Mouse (Mus musculus) monocyte, adult 5-6 weeks (primary cell): Measurements from ENCODE around the gene Arsj. TPM values are rescaled to one million over a fixed set of nuclear protein-coding genes. Genes with fewer than 3 reads are reported as not detected.

Source experiments
- ATAC-seq: fragments of 153-309, 156-312 bp; replicated peaks from 2 replicates; pipeline ENCODE4 v1.8.0; 2017; ENCODE audit warnings: mild to moderate bottlenecking; ENCODE audit not compliant: low TSS enrichment, insufficient number of reproducible peaks, severe bottlenecking, poor library complexity, low FRiP score
- total RNA-seq: library from RNA; stranded (forward); fragments of 200-1000, 200-491, 200-594 nt; gene quantifications from 3 replicates; pipeline ENCODE4 v1.2.3, GENCODE M21; 2017

Arsj gene
- not detected in 3 replicates for total RNA-seq

DNA sequence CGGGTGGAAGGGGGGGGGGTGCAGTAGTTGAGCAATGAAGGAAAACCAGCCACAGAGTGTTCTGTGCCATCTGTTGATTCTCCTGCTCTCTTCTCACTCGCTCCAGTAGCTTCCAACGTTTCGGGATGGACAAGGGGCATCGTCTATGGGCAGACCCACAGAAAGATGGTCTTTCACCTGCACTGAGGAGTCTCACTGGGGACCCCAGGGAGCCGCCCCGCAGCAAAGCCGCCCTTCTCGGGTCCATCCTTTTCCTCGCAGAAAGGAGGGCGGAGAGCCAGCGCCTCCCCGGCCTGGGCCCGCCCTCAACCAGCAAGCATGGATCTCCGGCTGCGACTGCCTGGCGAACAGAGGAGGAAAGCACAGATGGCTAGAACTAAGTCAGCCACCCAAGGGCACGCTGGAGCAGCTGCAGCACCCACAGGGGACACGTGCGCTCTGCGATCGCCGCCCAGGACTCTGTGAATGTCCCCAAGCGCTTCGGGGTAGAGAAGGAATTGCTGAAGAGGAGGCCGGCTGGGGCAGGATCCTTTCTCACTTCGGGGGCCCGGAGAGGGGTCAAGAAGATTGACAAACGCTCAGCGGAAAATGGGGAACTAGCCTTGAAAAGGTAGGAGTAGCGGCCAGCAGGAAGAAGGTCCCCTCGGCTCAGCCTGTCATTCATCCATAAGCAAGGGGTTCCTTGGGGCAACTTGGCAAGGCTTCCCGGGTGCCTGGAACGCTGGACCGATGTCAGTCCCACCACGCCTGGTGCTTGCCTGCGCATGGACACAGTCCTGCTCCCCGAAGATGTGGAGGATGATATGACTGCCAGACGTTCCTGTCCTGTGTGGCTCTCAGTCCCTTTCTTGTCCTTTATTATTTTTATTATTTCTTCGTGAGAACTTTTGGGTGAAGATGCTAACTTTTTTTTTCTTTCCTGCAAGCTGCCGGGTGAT is at the start of gene Arsj:
Gene Arsj, plus strand, starts transcription at position 117 of the 938 bp plus-strand sequence.
- ATAC-seq, result no peak

DNA sequence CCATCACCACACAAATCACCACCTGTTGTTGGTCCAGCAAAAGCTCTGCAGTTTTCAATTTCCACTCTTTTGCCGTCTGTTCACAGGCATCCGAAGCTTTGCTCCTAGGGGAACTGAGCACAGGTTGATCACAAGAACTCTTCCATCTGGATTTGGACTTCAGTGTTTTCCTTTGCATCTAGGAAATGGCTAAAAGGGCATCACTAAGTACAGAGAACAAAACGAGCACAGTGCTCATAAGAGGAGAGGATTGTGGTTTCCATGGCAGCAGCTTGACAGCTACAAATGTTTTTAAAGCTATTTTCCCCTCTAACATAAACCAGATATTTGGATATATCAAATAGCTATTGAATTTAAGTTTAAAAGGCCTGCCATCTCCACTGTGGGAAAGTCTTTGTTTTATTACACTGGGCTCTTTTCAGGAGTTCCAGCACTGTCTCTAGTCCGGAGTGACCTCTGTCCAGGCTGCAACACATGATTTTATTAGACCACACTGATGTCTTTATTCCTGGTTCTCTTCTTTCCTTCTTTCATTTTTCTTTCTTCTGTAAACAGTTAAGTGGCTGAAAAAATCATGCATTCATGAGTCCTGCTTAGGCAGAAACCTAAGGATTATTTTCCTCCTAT is 38.5 kb upstream of the Arsj start:
- ATAC-seq, result no peak

DNA sequence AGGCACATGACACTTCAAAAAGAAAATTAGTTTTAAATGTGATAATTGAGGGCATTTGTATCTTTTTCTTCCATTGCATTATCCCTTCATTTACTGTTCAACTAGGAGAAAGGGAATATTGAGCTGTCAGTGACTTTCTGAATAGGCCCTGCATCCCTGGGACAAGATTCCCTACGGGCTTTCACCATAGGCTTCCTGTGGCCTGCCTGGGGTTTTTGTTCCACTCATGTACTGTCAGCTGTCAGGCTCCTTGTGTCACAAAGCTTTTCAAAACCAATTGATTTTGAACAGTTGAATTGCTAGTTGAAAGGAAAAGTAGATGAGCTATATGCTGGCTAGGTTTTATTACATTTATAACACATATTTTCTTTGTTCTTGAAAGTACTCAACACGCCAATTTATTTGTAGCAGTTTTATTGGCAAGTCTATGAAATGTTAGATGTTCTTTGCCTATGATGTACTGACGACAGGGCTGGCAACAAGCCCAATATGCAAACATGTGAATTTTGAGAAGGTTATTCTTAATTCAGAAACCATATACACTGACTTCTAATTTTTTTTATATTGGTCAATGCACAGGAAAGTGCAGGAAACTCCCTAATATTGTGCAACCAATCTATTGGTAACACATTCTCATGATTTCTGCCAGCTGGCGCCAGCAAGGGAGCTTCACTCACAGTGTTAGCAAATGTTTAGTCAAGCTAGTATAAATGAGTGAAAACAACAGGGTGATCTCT is 37.4 kb upstream of the Arsj start:
- no peak for ATAC-seq

DNA sequence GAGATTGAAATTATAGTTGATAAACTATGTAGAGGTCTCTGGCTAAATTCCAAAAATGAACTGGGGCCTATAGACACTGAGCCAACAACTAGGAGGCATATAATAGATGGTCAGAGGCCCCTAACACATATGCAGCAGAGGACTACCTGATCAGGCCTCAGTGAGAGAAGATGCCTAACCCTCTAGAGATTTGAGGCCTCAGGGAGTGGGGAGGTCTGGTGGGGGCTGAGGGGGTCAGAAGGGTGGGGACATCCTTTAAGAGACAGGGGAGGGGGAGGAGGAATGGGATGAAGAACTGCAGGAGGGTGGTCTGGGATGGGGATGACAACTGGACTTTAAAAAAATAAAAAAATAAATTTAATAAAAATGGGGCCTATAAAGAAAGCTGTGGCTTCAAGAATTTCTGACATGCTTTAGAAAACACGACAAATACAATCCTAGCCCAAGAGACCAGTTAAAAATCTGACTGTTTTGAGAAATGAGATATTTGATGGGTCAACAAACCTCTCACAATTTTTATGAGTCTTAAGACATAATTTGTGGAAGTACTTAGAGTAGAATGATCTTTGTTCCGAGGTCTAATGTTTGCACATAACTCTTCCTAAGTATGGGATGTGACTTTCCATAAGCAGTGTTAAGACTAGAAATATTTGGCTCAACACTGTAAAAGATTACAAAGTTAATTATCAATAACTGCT is 36.7 kb upstream of the Arsj start:
- no peak for ATAC-seq

DNA sequence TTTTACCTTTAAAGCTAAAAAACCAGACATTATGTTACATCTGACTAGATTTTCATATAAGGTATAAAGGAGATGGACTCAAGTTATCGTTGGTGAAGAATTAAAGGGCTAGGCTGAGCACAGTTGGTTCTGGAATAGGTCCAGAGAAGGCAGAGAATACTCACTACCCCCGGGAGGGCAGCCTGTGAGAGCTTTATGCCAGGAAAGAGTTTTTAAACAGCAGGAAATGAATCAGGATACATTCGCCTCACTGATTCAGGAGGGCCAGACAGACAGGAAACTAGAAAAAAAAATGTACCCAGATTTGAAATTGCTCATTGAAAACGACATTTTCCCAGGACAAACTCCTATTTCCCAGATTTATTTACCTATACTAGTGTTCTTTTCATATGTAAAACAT is 28.2 kb upstream of the Arsj start:
- no peak for ATAC-seq

DNA sequence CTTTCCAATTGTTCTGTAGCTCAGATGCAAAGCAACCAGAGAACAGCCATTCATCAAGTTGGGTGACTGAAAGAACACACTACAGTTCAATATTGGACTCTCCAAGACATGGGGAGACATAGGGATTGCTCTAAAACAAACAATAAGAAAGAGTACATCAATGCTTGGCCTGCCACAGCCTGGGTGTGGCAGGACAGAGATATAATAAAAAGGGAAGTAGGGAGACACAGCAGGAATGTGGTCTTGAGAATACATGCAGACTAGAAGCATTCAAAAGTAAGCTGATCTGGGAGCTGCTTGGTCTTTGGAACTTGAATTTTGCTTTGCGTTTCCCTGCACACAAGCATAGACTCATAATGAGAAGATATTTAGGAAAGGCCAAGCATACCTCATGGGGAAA is 18.7 kb upstream of the Arsj start:
- ATAC-seq, result no peak

DNA sequence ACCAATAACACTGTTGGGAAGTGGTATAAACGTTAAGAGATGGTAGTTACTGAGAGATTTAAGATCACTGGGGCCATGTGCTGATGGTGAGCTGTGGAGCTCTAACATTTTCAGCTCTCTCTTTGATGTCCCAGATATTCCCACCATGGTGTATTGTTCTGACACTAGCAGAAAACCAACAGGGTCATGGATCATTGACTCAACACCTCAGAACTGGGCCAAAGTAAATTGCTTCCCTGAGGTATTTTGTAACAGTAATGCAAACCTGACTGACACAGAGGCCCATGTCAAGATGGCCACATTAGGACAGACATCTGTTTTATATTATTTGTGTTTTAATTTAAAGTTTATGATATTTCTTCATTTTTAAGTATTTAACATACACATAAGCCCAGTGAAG is 3.7 kb upstream of the Arsj start:
- ATAC-seq, result no peak

DNA sequence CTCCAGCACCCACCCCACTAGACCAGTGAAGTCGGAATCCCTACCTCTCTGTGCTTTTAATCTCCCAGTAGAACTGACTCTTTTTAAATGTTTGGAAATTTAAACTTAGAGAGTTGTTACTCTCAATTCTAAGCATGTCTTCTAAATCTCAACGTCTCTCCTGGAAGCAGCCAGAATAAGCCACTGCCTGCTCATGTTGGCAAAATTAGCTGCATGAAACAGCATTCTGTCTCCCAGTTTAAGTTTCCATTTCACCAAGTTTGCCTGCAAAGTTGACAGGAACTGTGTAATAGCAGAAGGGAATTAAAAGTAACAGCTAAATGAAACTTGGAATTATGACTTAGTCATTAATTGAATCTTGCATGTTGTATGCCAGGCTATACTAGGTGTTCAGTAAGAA is 1.1 kb upstream of the Arsj start:
- ATAC-seq, result no peak

DNA sequence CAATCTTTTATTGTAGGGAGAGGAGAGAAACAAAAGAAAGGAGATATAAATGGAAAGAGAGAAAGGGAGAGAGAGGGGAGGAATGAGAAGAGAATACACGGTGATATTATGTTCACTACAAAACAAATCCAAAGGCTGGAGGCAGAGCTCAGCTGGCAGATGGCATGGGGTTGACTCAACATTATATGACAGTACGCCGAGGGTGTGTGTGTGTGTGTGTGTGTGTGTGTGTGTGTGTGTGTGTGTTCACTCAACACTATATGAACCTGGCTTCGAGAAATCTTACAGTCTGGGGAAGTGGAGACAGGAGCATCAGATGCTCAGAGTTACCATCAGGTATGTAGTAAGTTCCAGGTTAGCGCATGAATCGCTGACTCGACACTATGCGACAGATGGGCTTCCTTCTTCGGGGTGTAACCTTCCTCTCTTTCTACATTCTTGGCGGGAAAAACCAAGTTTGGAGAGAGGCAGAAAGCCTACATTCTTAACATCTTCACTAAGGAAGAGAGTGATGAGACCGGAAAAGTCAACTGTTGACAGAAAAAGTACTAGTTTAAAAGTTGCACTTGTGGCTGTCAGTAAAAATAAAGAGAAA is 456 bp upstream of the Arsj start:
- no peak for ATAC-seq

DNA sequence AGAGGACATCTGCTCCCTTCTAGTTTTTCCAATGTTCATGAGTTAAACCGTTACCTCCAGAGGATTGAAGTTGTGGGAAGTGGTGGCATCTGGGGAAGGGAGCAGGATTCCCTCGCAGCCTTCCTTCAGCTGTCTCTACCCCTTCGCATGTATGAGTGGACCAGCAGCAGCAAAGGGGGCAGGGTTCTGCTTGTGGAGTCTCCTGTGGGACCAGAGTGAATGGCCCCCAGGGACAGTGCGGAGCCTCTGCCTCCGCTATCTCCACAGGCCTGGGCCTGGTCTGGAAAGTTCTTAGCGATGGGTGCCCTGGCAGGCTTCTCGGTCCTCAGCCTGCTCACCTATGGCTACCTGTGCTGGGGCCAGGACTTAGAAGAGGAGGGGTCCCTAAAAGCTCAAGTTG is 1.1 kb downstream of the Arsj start:
- ATAC-seq, result no peak

DNA sequence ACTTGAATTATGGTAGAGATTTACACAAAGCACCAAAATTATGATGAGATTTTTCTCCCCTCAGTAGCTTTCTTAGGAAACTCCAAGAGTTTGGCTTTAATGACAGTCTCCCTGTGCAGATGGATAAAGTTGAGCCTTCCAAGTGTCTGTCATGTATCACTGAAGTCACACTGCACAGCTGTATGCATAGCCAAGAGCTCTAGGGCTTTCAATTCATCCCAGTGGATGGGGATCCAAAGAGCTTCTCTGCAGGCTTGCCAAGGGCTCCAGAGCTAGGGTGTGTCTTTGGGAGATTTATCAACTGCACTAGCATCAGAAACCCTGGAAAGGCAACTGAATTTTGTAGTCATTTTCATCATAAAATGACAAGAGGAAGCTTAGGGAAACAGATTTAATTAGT is 7.1 kb downstream of the Arsj start:
- no peak for ATAC-seq

DNA sequence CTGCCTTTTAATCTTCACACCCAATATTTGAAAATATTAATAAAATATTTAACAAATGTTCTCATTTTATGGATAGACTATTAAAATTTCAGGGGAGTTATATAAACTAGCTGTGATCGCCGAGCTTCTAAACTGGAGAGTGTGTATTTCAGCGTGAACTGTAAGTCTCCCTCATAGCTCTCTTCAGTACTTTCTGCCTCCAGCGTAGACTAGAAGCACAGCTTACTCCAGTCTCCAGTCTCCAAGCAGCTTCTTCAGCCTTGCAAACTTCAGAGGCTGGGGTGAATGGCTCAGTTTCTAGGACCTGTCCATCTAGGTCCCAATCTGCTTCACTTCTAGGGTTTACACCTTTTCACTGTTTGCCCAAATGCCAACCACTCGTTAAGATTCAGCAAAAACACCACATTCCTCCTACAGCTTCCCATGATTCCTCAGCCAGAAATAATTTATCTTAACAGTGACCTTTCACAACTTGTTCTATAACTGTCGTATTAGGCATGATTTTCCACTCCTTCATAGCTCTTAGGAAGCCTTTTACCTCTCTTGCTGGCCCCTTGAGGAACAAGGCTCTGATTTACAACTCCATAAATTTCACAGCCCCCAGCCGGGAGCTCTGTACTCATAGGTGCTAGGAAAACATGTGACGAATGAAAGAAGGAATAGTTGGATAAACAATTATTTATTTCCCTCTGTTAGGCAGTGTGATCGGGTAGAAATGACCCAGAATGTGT is 9.5 kb downstream of the Arsj start:
- ATAC-seq, result no peak

DNA sequence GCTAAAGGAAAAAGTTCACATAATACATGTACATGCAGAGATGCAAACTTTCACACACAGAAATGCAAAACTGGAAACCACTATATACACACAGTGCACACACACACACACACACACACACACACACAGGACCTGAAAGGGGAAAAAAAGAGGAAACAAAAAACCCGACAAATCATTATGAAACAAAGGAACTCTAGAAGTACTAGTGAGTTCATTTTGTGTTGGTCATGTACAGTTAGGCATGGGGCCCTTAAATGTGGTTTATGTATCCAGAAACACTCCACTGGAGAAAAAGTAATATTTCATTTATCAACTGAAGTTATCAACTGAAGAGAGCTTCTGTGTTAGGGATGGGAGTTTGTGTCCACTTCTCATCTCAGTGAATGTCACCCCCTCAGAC is 10.2 kb downstream of the Arsj start:
- ATAC-seq, result no peak

DNA sequence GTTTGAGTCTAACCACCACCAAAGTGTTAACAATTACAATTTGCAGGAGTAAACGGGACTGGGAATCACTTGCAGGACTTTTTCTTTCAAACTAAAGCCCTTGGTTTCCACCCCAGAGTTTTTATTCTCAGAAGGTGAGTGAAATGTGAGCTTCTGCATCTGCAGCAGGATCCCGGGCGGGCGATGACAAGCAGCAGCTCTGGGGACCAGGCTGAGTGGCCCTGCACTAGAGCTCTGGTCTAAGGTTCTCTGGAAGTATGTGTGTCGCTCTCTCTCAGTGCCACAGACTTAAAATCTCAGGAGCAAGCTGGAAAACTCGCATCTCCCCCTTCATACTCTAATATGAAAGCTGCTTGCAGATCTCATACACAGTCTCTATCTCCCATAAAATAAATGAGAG is 15.8 kb downstream of the Arsj start:
- ATAC-seq, result no peak

DNA sequence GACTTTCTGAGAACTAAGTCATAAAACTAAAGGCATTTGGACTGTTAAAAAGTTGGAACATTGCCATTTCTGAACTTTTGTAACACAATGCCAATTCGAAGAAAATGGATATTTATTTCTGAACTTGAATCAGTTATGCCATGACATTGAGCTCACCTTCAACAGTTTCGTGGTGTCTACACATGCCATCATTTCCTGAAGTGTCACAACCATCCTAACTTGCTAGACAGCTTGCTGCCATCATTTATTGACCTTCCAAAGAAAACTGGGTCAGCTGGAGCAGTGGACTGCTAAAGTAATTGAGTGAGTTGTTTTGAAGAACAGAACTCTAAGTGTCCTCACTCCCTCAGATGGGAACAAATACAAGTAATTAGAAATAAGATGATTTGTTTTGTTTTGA is 16.2 kb downstream of the Arsj start:
- ATAC-seq, result no peak

DNA sequence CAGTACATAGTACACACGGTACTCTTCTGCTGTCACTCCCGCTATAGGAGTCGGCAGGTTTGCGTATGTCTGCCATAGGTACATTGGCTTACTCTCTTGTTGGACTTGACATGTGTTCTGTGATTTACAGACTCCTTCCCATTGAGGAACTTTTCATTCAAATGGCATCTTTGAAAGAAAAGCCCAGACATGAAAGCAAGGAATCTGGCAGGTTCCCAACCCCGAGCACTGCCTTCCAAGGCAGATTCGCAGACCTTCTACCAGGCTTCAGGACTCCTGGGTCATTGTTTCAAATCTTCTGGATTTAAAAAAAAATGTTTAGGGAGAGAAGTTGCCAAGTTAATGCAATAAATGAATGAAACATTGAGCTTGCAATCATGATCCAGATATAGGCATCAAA is 19.8 kb downstream of the Arsj start:
- ATAC-seq, result no peak

DNA sequence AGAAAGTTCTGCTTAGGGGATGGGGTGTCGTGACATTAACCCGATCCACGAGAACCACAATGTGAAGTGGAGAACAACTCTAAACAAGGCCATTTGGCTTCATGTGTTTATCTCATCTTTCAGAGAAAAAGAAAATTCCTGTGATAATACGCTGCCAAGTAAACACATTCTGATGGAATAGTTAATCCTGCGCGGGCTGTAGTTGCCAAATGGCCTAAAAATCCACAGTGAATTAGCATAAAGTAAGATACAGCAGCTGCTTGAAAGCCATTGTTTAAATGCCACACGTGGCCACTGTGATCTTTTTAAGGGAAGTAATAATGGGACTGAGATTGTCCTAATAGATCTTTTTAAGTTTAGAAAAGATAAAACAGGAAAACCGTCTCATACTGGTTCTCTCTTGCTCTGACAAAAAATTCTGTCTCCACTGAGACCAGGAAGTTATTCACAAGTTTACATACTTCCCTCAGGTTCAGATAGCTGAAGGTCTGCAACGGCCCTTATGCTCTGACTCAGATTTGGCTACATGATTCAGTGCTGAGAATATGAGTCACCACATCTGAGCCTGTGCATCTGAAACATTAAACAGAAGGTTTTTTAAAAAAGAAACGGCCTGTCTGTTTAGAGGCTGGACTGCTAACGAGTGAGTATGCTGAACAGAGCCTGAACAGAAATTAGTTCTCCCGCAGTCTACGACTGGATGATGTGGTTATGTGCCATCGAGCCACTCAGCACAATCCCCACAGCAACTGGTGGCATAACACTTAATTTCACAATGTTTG is 21.4 kb downstream of the Arsj start:
- ATAC-seq, result no peak
